Mouse (Mus musculus) cortical plate, adult 2 months (tissue): ENCODE measurements around the gene Mcm2.

Experiments used
- CTCF ChIP-seq: fragments of 200-500 bp; IDR thresholded peaks from 2 replicates; pipeline ENCODE4 v1.5.1; 2011; ENCODE audit warnings: mild to moderate bottlenecking, control low read depth, low read length; ENCODE audit not compliant: insufficient read depth; ENCODE audit errors: extremely low read depth
- POLR2A ChIP-seq: fragments of 200-500 bp; IDR thresholded peaks from 2 replicates; pipeline ENCODE4 v1.6.1; 2011; ENCODE audit warnings: mild to moderate bottlenecking, low read length, control low read depth; ENCODE audit not compliant: insufficient read depth; ENCODE audit errors: extremely low read depth

DNA sequence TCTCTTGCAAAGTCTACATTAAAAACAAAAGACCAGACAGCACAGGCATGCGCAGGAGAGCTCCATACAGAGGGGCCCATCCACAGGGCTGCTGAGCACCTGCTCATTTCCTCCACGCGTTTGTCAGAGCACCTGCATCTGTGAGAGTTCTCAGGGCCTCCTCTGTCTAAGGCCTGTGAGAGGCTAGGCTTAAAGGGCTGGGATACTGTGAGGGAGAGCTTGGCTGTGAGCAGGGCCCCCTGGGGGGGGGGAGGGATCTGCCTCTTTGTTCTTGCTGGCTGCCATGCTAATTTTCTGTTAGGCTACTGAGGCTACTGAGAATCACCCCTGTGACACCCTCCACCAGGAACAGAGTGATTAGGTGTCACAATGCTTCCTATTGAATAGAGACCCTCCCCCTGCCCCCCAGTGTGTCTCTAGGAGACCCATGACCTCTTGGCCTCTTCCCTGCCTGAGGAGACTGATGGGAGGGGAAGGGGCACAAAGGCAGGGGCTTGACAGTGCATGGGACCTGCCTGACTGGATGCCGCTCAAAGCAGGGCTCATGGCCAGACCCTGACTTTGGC is 27.1 kb upstream of the Mcm2 start:
- TF ChIP-seq POLR2A (no peak), CTCF (no peak)
